Mouse (Mus musculus): ENCODE data around the gene Mybpc2. TPM values are rescaled to one million over a fixed set of nuclear protein-coding genes. Genes with fewer than 3 reads are reported as not detected.

The Mybpc2 gene
- polyA plus RNA-seq, 1 experiment from 2014 or later: 0.08 TPM

DNA sequence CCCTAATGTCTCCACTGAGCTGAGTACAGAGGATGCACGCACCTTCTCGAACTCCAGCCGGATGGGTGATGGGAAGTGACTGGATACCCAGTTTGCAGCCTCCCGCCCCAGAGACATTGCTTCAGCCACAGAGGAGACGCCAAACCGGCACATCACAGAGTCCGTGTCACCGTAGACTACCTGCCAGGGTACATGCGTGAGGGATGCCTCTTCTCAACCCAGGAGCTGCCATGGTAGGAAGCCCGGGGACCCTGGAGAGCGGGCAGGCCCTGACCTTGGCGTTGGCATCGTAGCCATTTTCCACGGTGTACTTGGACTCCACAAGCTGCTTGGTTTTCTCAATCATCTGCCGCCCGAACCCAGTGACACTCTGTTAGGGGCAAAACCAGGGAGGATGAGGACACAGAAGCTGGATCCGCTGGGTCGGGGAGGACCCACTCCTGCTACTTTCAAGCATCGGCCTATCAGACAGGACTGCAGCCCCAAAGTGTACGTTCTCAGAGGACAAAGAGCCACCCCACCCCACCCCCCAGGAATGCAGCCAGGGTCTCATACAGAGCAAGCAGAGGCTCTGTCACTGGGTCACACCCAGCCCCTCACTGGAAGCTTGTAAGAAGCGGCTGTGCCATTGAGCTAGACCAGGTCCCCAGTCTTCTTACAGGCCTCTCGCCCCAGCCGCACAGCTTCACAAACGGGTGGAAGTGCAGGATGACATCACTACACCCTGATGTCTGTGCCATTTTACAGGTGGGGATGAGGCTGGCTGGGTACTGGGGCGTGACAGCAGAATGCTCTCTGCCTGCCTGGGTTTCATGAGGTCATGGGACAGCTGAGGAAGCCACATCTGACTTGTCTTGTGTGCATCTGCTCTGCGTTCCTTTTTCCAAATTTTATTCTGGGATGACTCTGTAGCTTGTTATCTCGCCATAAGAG lies 11.5 kb upstream of the Mybpc2 start:
- no peak for TF ChIP-seq CTCF (IDR thresholded peaks at IDR 0.05)
- no peak for ATAC-seq
- H3K27me3 ChIP-seq: no peaks in the 10 kb centered on the region
- DNase-seq (ENCODE audit: low read depth, low spot score): no peak
- ChIA-PET CTCF (interaction anchor here (0.8 to 2.9 kb wide), 5 partner anchors 9 to 25 kb away, joined by 3 to 26 read pairs (median 12); partner anchors contain the start of gene Pold1), POLR2A (interaction anchor here (0.6 to 2.7 kb wide), 5 partner anchors 11 to 526 kb away, joined by 4 to 6 read pairs (median 4); partner anchors contain the start of gene Nr1h2)
- in situ Hi-C loops (cut with MboI; ENCODE audit: low pct_unique_long_range_greater_than_20kb): no loop called here

DNA sequence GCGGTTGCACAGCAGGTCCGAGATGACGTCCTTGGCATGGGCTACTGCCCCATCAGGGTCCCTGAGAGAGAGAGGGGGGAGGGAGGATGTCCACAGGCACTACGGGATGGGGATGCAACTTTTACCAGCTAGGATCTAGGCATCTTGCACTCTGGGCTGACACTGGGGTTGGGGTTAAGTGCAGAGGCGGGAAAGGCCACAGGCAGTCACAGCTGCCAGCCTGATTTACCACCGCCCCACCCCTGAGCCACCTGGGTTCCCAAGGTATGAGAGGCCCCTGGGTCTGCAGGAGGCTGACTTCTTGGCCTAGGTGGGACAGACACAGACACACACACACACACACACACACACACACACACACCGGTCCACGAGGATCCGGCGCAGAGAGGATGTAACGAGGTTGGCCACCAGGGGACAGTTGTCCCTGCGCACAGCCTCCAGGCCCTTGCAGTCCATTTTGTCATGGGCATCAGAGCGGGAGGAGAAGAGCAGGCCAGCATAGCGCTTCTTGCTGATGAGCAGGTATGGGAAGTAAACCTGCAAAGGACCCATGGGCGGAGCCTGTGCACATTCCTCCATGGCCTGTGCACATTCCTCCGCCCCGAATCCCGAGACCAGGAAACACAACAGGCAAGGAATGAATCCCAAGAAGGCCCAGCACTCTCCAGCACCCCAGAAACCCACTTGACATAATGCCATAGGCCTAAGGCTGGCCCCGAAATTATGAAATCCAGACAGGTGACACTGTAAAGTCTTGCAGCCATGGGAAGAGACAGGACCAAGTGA lies 10.4 kb upstream of the Mybpc2 start:
- ATAC-seq (no peak), DNase-seq (ENCODE audit: low read depth, low spot score) (no peak)
- in situ Hi-C loops (cut with MboI; ENCODE audit: low pct_unique_long_range_greater_than_20kb): no loop called here
- TF ChIP-seq CTCF (IDR thresholded peaks at IDR 0.05): no peak
- ChIA-PET CTCF (interaction anchor here (2.7 kb wide), 1 partner anchor 13 kb away, joined by 12 read pairs; no protein-coding TSS in a partner anchor), POLR2A (interaction anchor here (2.7 kb wide), 1 partner anchor 12 kb away, joined by 6 read pairs; no protein-coding TSS in a partner anchor)
- no peaks in the 10 kb centered on the region for H3K27me3 ChIP-seq

DNA sequence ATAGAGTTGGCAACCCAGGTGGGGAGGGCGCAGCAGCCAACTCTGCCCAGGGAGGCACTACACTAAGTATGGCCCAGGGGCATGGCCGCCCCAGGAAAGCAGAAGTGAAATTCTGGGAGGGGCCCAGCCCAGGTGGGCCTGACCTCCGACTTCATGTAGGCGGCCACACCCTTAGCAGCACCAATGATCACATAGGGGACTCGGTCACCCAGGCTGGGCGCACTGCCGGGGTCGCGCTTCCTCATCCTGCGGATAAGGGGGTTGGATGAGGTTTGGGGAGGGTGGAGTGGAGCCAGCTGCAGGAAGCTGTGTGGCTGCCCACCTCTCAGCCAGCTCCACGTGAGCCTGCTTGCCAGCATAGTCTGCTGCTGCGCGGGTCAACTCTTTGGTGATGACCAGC lies 9.8 kb upstream of the Mybpc2 start:
- no peaks in the 10 kb centered on the region for H3K27me3 ChIP-seq
- no peak for TF ChIP-seq CTCF (IDR thresholded peaks at IDR 0.05)
- POLR2A ChIA-PET: no interaction called here
- CTCF ChIA-PET: no interaction called here
- ATAC-seq (no peak), DNase-seq (ENCODE audit: low read depth, low spot score) (no peak)
- in situ Hi-C loops (cut with MboI; ENCODE audit: low pct_unique_long_range_greater_than_20kb): no loop called here

- DNase-seq (ENCODE audit: low read depth, low spot score) (no peak), ATAC-seq (no peak)
- no peaks in the 10 kb centered on the region for H3K27me3 ChIP-seq
- no peak for TF ChIP-seq CTCF (IDR thresholded peaks at IDR 0.05)
- POLR2A ChIA-PET: no interaction called here
- in situ Hi-C loops (cut with MboI; ENCODE audit: low pct_unique_long_range_greater_than_20kb): no loop called here
- CTCF ChIA-PET: no interaction called here
Measured at GRCm38 (mm10) chr7:44533746-44534045, 9.2 kb upstream of the Mybpc2 start.

DNA sequence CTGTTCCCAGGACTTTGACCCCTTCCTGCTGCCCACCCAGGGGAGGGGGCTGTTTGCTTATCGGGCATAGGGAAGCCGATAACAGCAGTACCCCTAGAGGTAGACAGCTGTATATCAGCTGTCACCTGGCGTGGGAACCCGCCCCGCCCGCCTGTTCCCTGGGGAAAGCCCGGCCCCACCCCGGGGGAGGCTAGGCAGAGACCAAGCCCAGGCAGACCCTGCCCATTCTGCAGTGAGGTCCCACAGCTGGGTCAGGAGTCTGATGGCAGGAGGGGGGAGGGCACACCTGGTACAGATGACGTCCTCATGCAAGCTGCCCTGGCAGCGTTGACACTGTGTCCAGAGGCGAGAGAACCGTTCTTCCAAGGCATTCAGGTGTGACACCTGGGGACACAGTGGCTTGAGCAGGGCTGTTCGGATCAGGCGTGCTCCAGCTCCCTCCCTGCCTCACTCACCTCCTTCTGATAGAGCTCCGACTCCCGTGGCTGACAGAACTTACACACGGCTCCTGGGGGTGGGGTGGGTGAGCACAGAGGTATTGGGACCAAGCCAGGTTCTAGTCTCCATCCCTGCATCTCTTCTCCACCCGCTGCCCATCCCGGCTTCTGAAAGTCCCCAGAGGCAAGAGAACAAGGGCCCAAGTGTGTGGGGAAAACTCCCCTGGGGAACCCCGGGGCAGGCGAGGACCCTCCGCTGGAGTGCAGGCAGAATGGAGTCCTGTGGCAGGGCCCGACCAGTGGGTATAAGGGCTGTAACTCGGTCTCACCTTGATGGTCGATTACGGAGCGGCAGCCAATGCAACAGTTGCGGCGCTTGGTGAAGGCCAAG lies 8.7 kb upstream of the Mybpc2 start:
- TF ChIP-seq CTCF (IDR thresholded peaks at IDR 0.05): no peak
- no peak for ATAC-seq
- in situ Hi-C loops (cut with MboI; ENCODE audit: low pct_unique_long_range_greater_than_20kb): no loop called here
- ChIA-PET CTCF (interaction anchor here (0.8 to 1.2 kb wide), 2 partner anchors 11 to 16 kb away, joined by 3 to 4 read pairs; no protein-coding TSS in a partner anchor), POLR2A (no interaction called here)
- no peaks in the 10 kb centered on the region for H3K27me3 ChIP-seq
- no peak for DNase-seq (ENCODE audit: low read depth, low spot score)

DNA sequence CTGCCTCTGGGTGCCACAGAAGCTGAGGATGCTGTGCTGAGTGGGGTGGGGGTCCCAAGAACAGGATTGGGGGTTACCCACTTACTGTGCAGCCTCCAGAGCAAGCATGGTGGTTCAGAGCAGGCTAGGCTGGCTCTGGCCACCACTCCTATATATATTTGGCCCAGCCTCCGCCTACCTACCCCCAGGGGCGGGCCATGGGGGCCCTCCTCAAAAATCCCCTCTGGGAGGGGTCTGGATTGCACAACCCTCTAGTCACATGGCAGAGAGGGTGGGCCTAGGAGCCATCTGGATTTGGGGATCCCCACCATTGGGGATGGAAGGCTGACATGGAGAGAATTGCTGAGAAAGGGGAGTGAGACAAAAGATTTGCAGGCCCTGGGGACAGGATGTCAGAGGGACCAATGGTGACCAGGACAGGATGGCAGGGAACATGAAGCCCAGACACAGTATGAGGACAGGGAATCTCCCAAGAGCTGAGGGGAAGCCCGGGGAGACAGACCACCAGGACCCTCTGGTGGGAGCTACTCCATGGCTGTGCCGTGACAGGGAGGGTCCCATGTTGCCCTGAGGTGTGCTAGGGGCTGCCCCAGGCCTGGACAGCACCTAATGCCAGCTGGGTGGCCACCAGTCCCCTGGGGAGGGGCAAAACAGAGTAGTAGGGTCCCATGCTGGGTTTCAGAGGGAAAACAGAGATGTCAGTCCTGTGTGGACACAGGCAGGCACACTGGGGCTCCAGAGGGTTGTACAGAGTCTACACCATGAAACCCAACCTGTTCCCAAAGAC lies 7.7 kb upstream of the Mybpc2 start, which contains the start of gene Spib:
Spib (minus strand) TSS at position 126 of the 787 bp plus-strand sequence.
- POLR2A ChIA-PET: no interaction called here
- TF ChIP-seq CTCF (IDR thresholded peaks at IDR 0.05): no peak
- DNase-seq (ENCODE audit: low read depth, low spot score) (no peak), ATAC-seq (no peak)
- in situ Hi-C loops (cut with MboI; ENCODE audit: low pct_unique_long_range_greater_than_20kb): no loop called here
- H3K27me3 ChIP-seq: no peaks in the 10 kb centered on the region
- CTCF ChIA-PET: interaction anchor here (0.8 to 1.2 kb wide), 2 partner anchors 10 to 17 kb away, joined by 3 to 4 read pairs; no protein-coding TSS in a partner anchor

GRCm38 (mm10) chr7:44531207-44531606 lies 6.8 kb upstream of the Mybpc2 start:
- no peaks in the 10 kb centered on the region for H3K27me3 ChIP-seq
- ATAC-seq (no peak), DNase-seq (ENCODE audit: low read depth, low spot score) (no peak)
- CTCF ChIA-PET: no interaction called here
- POLR2A ChIA-PET: no interaction called here
- in situ Hi-C loops (cut with MboI; ENCODE audit: low pct_unique_long_range_greater_than_20kb): no loop called here
- TF ChIP-seq CTCF (IDR thresholded peaks at IDR 0.05): no peak

DNA sequence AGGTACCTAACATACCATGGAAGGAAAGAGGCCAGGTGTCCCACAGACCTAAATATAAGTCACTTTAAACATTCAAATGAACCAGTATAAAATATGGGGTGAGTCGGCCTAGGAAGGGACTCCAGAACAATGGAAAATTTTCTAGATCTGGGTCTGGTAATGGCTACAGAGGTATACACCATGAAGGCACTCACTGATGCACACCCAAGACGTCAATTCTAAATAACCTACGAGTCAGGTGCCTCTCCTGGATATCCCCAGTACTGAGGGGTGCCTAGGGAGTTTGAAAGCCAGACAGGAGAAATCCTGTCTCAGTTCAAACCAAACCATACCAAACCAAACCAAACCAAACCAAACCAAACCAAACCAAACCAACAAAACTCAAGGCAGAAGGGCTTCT lies 6.1 kb upstream of the Mybpc2 start:
- ChIA-PET POLR2A (no interaction called here), CTCF (interaction anchor here (0.9 to 1.0 kb wide), 2 partner anchors 9 to 18 kb away, joined by 3 read pairs; partner anchors contain the start of gene Pold1)
- in situ Hi-C loops (cut with MboI; ENCODE audit: low pct_unique_long_range_greater_than_20kb): no loop called here
- no peaks in the 10 kb centered on the region for H3K27me3 ChIP-seq
- DNase-seq (ENCODE audit: low read depth, low spot score): no peak
- ATAC-seq: no peak
- no peak for TF ChIP-seq CTCF (IDR thresholded peaks at IDR 0.05)

GRCm38 (mm10) chr7:44529518-44529917 lies 5.1 kb upstream of the Mybpc2 start:
- POLR2A ChIA-PET: no interaction called here
- CTCF ChIA-PET: interaction anchor here (1.0 to 1.2 kb wide), 3 partner anchors 10 to 34 kb away, joined by 3 read pairs; partner anchors contain the start of gene Pold1
- in situ Hi-C loops (cut with MboI; ENCODE audit: low pct_unique_long_range_greater_than_20kb): no loop called here
- no peak for TF ChIP-seq CTCF (IDR thresholded peaks at IDR 0.05)
- ATAC-seq (no peak), DNase-seq (ENCODE audit: low read depth, low spot score) (no peak)
- H3K27me3 ChIP-seq: no peaks in the 10 kb centered on the region

Measured in Patski (cell line).